Mouse (Mus musculus) thymus, adult 2 months (tissue): ENCODE data around the gene Smarcc2.

ENCODE experiments used
- CTCF ChIP-seq: fragments of 200-500 bp; IDR thresholded peaks from 2 replicates; pipeline ENCODE4 v1.5.1; 2012; ENCODE audit warnings: mild to moderate bottlenecking, control low read depth, low read length, moderate library complexity, borderline replicate concordance; ENCODE audit not compliant: control insufficient read depth, poor library complexity, insufficient read depth; ENCODE audit errors: extremely low read depth
- POLR2A ChIP-seq: fragments of 200-500 bp; IDR thresholded peaks from 2 replicates; pipeline ENCODE4 v1.6.1; 2012; ENCODE audit warnings: mild to moderate bottlenecking, low read length, control low read depth, moderate library complexity; ENCODE audit not compliant: control insufficient read depth, poor library complexity, insufficient read depth; ENCODE audit errors: extremely low read depth

DNA sequence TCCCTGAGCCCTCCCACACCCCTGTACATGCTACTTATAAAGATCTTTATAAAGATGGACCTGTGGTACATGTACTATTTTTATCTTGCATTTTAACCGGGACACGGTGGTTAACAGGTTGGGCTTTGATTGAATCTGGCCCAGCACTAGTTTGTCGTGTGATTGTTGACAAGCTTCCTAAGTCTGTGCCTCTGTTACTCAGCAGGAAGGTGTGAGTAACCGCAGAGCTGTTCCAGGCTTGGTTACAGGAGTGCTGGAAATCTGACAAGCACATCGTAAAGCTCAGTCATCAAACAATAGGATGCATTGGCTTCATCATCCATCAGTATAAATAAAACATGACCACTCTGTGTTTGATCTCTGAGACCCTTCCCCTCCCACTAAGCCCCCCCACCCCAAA is 36.6 kb upstream of the Smarcc2 start:
- no peak for TF ChIP-seq POLR2A
- no peak for TF ChIP-seq CTCF
